Mouse (Mus musculus) cerebellum, adult 2 months (tissue): Measurements from ENCODE around the gene C1qtnf4. TPM values are rescaled to one million over a fixed set of nuclear protein-coding genes. Genes with fewer than 3 reads are reported as not detected.
"Not testable (repeated sequence)": the region's sequence is repeated elsewhere in the genome, so short reads cannot be mapped to it uniquely, and the experiment has no call there.

Source experiments
- DNase-seq, 2 experiments: peaks; one replicate each; pipeline ENCODE4 v3.0.0; 2021
- H3K27ac ChIP-seq: fragments of 200-500 bp; 2 replicates; pipeline ENCODE4 v1.5.1; 2012; ENCODE audit warnings: low read length, control low read depth, inconsistent platforms; ENCODE audit not compliant: insufficient read depth
- H3K27me3 ChIP-seq: fragments of 200-500 bp; 2 replicates; pipeline ENCODE4 v1.6.1; 2012; ENCODE audit warnings: inconsistent platforms, mild to moderate bottlenecking, low read length, moderate library complexity; ENCODE audit not compliant: control insufficient read depth, insufficient read depth
- H3K4me1 ChIP-seq: fragments of 200-500 bp; 2 replicates; pipeline ENCODE4 v1.6.1; 2011; ENCODE audit warnings: low read length; ENCODE audit not compliant: control insufficient read depth, insufficient read depth
- H3K4me3 ChIP-seq: fragments of 200-500 bp; replicated peaks from 2 replicates; pipeline ENCODE3; 2011; ENCODE audit warnings: mild to moderate bottlenecking, low read depth, low read length, control low read depth; ENCODE audit not compliant: insufficient read depth
- CTCF ChIP-seq: fragments of 200-500 bp; IDR thresholded peaks from 2 replicates; pipeline ENCODE4 v1.5.1; 2011; ENCODE audit warnings: low read depth, mild to moderate bottlenecking, control low read depth, low read length, moderate library complexity, borderline replicate concordance; ENCODE audit not compliant: insufficient read depth
- POLR2A ChIP-seq: fragments of 200-500 bp; IDR thresholded peaks from 2 replicates; pipeline ENCODE4 v1.6.1; 2011; ENCODE audit warnings: low read length, control low read depth, borderline replicate concordance; ENCODE audit not compliant: insufficient read depth
- WGBS: fragments of 180-500 bp; shearing (Covaris S2); methylation state at CpG from one replicate; pipeline ENCODE4 v1.1.7; 2018; 5-methylcytosine and 5-hydroxymethylcytosine counted together
- polyA plus RNA-seq: library from polyadenylated mRNA; depleted of rRNA; stranded (reverse); fragments of >200 nt; gene quantifications from 2 replicates; pipeline ENCODE4 v1.2.3, GENCODE M21; 2012

C1qtnf4 gene
- polyA plus RNA-seq, 1 experiment: 234 TPM

DNA sequence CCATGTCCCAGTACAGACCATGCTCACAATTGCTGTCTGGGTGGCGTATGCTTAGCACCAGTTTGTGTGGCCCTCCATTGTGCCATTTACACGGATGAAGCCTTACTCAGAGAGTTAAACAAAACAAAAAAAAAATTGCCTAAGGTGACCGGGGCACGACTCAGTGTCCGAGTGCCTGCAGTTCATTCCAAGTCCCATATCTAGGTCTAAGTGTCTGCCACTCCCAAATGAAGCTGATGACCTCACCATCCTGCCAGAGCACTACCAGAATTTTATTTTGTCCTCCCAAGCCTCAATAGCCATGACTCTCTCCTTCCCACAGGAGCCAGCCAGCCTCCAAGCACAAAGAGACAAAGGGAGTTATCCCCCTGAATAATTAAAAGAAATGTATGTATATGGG, 2.0 kb downstream of the C1qtnf4 start:
- Histone ChIP-seq H3K4me1 (peaks cover 11% of the 10 kb centered on the region), H3K4me3 (peak overlapping the region; percentile 1), H3K27me3 (no peaks in the 10 kb centered on the region), H3K27ac (0 out of 2 replicates have a peak overlapping the region, but pooled peaks have one; percentile 92)
- no peak for TF ChIP-seq CTCF
- TF ChIP-seq POLR2A: no peak
- DNase-seq: no peak
- WGBS: 71% methylated on average over 5 of the region's 5 CpGs

DNA sequence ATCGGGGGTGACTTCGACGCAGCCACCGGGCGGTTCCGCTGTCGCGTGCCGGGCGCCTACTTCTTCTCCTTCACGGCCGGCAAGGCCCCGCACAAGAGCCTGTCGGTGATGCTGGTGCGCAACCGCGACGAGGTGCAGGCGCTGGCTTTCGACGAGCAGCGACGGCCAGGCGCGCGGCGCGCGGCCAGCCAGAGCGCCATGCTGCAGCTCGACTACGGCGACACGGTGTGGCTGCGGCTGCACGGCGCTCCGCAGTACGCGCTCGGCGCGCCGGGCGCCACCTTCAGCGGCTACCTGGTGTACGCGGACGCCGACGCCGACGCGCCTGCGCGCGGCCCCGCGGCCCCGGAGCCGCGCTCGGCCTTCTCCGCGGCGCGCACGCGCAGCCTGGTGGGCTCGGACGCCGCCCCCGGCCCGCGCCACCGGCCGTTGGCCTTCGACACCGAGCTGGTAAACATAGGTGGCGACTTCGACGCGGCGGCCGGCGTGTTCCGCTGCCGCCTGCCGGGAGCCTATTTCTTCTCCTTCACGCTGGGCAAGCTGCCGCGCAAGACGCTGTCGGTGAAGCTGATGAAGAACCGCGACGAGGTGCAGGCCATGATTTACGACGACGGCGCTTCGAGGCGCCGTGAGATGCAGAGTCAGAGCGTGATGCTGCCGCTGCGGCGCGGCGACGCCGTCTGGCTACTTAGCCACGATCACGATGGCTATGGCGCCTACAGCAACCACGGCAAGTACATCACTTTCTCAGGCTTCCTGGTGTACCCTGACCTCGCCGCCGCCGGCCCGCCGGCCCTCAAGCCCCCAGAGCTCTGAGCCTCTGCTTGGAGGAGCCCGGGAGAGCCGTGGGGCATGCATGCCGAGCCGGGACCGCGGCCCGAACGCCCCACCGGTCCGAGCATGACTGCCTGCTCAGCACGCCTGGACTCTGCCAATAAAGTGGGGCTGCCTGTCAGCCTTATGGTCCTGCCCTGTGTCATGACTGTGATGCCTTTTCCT, 4.2 kb downstream of the C1qtnf4 start:
- TF ChIP-seq CTCF (no peak), POLR2A (peak; percentile 67)
- H3K27ac ChIP-seq: peak overlapping the region; percentile 86
- WGBS: 3% methylated on average over 127 of the region's 133 CpGs
- H3K4me1 ChIP-seq: peaks cover 6% of the 10 kb centered on the region; the same call in 1 of the 2 replicates
- DNase-seq: peak; percentile 75 to 78
- H3K4me3 ChIP-seq: peak overlapping the region; percentile 71
- no peaks in the 10 kb centered on the region for H3K27me3 ChIP-seq

GRCm38 (mm10) chr2:90893673-90894298, 8.1 kb downstream of the C1qtnf4 start:
- 80% methylated on average over 6 of the region's 6 CpGs for WGBS
- no peak for DNase-seq
- H3K4me3 ChIP-seq: no peak overlapping the region
- 0 out of 2 replicates have a peak, but pooled peaks cover 2% of the 10 kb centered on the region for H3K4me1 ChIP-seq
- TF ChIP-seq POLR2A: no peak
- no peak for TF ChIP-seq CTCF
- no peak overlapping the region for H3K27ac ChIP-seq
- H3K27me3 ChIP-seq: no peaks in the 10 kb centered on the region

DNA sequence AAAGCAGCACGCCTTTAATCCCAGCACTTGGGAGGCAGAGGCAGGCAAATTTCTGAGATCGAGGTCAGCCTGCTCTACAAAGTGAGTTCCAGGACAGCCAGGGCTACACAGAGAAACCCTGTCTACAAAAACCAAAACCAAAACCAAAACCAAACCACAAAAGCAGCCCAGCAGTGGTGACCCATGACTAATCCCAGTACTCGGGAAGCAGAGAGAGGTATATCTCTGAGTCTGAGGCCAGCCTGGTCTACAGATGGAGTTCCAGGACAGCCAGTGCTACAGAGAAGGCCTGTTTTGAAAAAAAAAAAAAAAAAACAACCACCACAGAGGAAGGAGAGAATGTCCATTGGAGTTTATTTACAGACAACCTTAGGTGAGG, 8.6 kb downstream of the C1qtnf4 start:
- DNase-seq, H3K4me1 ChIP-seq, H3K27me3 ChIP-seq, H3K4me3 ChIP-seq, H3K27ac ChIP-seq: not testable (repeated sequence)
- 84% methylated on average over 3 of the region's 3 CpGs for WGBS

- TF ChIP-seq POLR2A (no peak), CTCF (no peak)
- Histone ChIP-seq H3K27me3 (no peaks in the 10 kb centered on the region), H3K4me3 (peak overlapping the region; percentile 99), H3K27ac (no peak overlapping the region), H3K4me1 (peaks cover 8% of the 10 kb centered on the region)
- whole genome bisulfite sequencing: 83% methylated on average over 2 of the region's 2 CpGs
- no peak for DNase-seq
Observed at GRCm38 (mm10) chr2:90903398-90903797, 17.7 kb downstream of the C1qtnf4 start.

GRCm38 (mm10) chr2:90904076-90904855, 18.6 kb downstream of the C1qtnf4 start, which contains the start of the genes Kbtbd4 and Ndufs3:
Kbtbd4 (plus strand) TSS chr2:90904740.
Ndufs3 (minus strand) TSS chr2:90904827.
- WGBS: under 1% methylated on average over 43 of the region's 43 CpGs
- TF ChIP-seq POLR2A (peak; percentile 90), CTCF (no peak)

GRCm38 (mm10) chr2:90904856-90905224, 19.2 kb downstream of the C1qtnf4 start:
- Histone ChIP-seq H3K27me3 (no peaks in the 10 kb centered on the region), H3K4me3 (peak overlapping the region; percentile 99), H3K4me1 (peaks cover 8% of the 10 kb centered on the region), H3K27ac (peak overlapping the region; percentile 97)
- whole genome bisulfite sequencing: under 1% methylated on average over 21 of the region's 21 CpGs
- TF ChIP-seq CTCF: no peak
- no peak for TF ChIP-seq POLR2A
- no peak for DNase-seq

More at GRCm38 (mm10) chr2:90904076-90904855, 18.6 kb downstream of the C1qtnf4 start, which contains the start of the genes Kbtbd4 and Ndufs3:
- peak within 1 kb of the TSS; percentile 99 for H3K4me3 ChIP-seq
- peak; percentile 89 to 92 for DNase-seq
- H3K4me1 ChIP-seq: peaks cover 8% of the 10 kb centered on the region
- peak within 1 kb of the TSS; percentile 97 for H3K27ac ChIP-seq
- H3K27me3 ChIP-seq: no peaks in the 10 kb centered on the region
